Mouse (Mus musculus): ENCODE measurements around the gene Thsd1. TPM values are rescaled to one million over a fixed set of nuclear protein-coding genes. Genes with fewer than 3 reads are reported as not detected.

Gene Thsd1
- 34.4 and 35.0 TPM in 2 replicates for polyA plus RNA-seq (2015; fragmentation: Nextera tagmentation; extraction: Ambion mirVana)

DNA sequence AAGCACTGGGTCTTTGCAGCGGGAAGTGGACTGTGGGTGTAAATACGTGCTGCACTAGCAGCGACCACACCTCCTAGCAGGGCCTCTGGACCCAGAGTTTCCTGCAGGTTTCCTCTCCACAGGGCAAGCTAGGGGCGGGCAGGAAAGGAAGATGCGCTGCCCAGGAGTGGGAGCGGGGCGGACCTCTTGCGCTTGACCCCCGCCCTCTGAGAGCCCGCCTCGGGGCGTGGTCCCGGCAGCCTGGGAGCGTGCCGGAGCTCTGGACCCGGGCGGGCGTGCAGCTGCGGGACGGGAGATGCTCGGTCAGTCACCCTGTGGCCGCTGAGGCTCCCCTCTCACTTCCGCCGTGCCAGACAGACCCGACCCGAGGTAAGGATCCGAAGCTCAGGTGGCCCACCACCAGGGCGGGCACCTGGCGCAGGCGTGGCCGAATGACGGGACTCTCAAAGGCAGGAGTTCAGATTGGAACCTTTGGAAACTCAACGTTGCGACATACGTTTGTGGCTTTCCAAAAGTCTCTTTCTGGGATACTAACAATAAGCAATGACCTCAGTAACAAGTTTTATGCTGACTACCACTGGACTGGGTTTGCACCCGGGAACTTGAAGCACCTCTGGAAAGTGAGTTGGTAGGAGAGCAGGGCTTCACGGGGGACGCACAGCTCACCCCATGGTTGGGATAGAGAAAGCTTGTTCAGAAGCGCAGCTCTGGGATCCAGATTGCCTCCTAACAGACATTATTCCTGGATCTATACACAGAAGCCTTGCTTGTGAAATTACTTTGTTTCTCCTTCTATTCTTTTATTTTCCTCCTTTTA is at the start of gene Thsd1:
Gene Thsd1 (plus strand): TSS at position 253 of the 817 bp plus-strand sequence.
- WGBS, result under 1% methylated on average over 34 of the region's 39 CpGs
- no peaks in the 10 kb centered on the region for H3K9me3 ChIP-seq (ENCODE audit: control insufficient read depth, low read length)
- H3K4me2 ChIP-seq (ENCODE audit: low read depth, low read length), result peak within 1 kb of the TSS; percentile 96
- peak; percentile 94 for ATAC-seq (ENCODE audit: low read depth)
- no peaks in the 10 kb centered on the region for H3K27me3 ChIP-seq (ENCODE audit: control insufficient read depth, insufficient read depth, low read depth, low read length)
- peaks cover 9% of the 10 kb centered on the region for H3K4me1 ChIP-seq (replicated peaks; ENCODE audit: control insufficient read depth, insufficient read depth, low read length)
- peaks cover 8% of the 10 kb centered on the region for H3K36me3 ChIP-seq (ENCODE audit: control insufficient read depth, insufficient read depth, low read length)
- H3K27ac ChIP-seq (ENCODE audit: low read length), result peak within 1 kb of the TSS; percentile 72
- H3K4me3 ChIP-seq (ENCODE audit: low read length), result peak within 1 kb of the TSS; percentile 72
- peak within 1 kb of the TSS; percentile 75 for H3K9ac ChIP-seq (ENCODE audit: low read length)

DNA sequence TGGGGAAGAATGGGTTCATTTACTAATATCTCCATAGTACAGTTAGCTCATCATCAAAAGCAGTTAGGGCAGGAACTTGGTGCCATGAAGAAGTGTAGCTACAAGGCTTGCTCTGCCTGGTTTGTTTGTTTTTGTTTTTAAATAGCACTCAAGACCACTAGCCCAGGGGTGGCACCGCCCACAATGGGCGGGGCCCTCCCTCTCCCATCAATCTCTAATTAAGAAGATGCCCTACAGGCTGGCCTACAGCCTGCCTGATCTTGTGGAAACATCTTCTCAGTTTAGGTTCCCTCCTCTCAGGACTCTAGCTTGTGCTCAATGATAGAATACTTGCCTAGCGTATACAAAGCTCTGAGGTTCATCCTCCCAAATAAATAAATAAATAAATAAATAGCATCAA is 42.2 kb upstream of the Thsd1 start:
- Histone ChIP-seq H3K4me3 (ENCODE audit: low read length) (peak overlapping the region; percentile 93), H3K4me2 (ENCODE audit: low read depth, low read length) (peak overlapping the region; percentile 83), H3K27ac (ENCODE audit: low read length) (peak overlapping the region; percentile 86), H3K4me1 (replicated peaks; ENCODE audit: control insufficient read depth, insufficient read depth, low read length) (peaks cover 21% of the 10 kb centered on the region), H3K9ac (ENCODE audit: low read length) (peak overlapping the region; percentile 89), H3K9me3 (ENCODE audit: control insufficient read depth, low read length) (no peaks in the 10 kb centered on the region), H3K36me3 (ENCODE audit: control insufficient read depth, insufficient read depth, low read length) (no peaks in the 10 kb centered on the region), H3K27me3 (ENCODE audit: control insufficient read depth, insufficient read depth, low read depth, low read length) (no peaks in the 10 kb centered on the region)
- WGBS, result 0% methylated on average over 3 of the region's 3 CpGs
- peak; percentile 43 for ATAC-seq (ENCODE audit: low read depth)

DNA sequence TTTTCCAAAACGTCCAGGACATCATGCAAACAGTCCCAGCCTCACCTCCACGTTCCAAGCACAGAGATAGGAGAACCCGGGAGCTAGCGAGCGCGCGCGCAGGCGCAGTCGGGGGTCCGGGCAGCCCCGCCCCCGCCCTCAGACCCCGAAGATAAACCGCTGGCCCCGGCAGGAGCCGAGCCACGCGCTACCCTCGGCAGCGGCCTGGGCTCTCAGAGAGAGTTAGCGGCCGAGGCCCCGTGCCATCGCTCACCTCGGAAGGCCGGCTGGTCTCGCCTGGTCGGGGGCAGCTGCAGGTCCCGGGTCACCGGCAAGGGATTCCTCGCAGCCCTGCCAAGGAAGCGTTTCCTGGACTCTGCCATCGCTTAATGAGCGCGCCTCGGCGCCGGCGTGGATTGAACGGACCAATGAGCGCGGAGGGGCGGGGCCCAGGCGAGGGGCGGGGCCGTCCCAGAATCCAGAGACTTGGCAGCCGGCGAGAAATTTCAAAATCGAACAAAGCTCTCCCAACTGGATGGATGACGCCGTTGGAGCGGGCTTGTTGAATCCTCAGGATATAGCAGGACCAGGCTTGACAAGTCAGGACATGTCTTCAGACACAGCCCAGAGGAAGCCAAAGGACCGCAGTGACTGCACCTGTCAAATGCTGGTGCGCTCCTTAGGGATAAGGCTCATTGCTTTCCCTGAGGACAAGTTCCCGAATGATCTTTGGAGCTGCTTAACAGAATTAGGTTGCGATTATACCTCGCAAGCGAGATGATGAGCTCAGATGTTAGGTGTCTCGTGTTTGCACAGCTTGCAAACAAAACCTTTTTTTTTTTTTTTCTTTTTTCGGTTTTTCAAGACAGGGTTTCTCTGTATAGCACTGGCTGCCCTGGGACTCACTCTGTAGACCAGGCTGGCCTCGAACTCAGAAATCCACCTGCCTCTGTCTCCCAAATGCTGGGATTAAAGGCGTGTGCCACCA is 41.4 kb upstream of the Thsd1 start, which contains the start of gene Ckap2:
Gene Ckap2 (minus strand): TSS at position 389 of the 967 bp plus-strand sequence.
- H3K9me3 ChIP-seq (ENCODE audit: control insufficient read depth, low read length), result no peaks in the 10 kb centered on the region
- H3K4me2 ChIP-seq (ENCODE audit: low read depth, low read length), result peak within 1 kb of the TSS; percentile 83
- H3K27ac ChIP-seq (ENCODE audit: low read length), result peak within 1 kb of the TSS; percentile 86
- peaks cover 16% of the 10 kb centered on the region for H3K4me1 ChIP-seq (replicated peaks; ENCODE audit: control insufficient read depth, insufficient read depth, low read length)
- WGBS, result 2% methylated on average over 60 of the region's 63 CpGs
- ATAC-seq (ENCODE audit: low read depth), result peak; percentile 97
- H3K4me3 ChIP-seq (ENCODE audit: low read length), result peak within 1 kb of the TSS; percentile 93
- no peaks in the 10 kb centered on the region for H3K36me3 ChIP-seq (ENCODE audit: control insufficient read depth, insufficient read depth, low read length)
- peak within 1 kb of the TSS; percentile 89 for H3K9ac ChIP-seq (ENCODE audit: low read length)
- H3K27me3 ChIP-seq (ENCODE audit: control insufficient read depth, insufficient read depth, low read depth, low read length), result no peaks in the 10 kb centered on the region

DNA sequence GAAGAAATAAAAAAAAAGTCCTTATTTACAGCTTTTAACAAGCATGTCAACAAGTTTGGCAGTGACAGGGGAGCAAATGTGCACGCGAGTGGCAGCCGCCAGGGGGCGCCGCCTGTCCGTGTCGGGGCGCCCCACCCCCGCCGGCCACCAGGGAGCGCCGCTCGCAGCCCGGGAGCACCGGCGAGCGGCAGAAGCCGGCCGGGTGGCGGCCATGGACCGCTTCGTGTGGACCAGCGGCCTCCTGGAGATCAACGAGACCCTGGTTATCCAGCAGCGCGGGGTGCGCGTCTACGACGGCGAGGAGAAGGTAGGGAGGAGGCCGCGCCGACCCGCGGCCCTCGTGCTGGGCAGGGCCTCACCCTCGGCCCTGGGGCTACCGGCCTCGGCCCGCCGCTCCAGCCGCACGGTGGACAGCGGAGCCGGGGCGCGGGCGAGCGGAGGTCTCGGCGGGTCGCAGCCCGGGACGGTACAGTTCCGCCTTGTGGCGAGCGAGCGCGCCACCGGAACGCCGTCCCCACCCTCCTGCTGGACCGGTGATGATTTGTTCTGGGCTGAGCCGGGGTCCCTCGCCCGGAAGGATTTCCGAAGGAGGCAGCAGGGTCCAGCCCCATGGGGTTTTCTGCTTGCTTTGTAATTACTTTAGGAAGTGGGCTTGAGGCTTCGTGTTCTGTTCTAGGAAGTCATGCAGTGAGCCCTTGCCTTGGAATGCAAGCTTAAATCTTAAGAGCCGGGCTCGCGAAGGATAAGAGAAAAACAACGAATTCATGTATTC is 34.3 kb upstream of the Thsd1 start, which contains the start of gene Vps36:
Gene Vps36 (plus strand): TSS at position 150 of the 772 bp plus-strand sequence.
- no peaks in the 10 kb centered on the region for H3K9me3 ChIP-seq (ENCODE audit: control insufficient read depth, low read length)
- H3K36me3 ChIP-seq (ENCODE audit: control insufficient read depth, insufficient read depth, low read length), result peaks cover 4% of the 10 kb centered on the region; the same call in 1 of the 2 replicates
- peaks cover 9% of the 10 kb centered on the region for H3K4me1 ChIP-seq (replicated peaks; ENCODE audit: control insufficient read depth, insufficient read depth, low read length)
- H3K9ac ChIP-seq (ENCODE audit: low read length), result peak within 1 kb of the TSS; percentile 97
- peak within 1 kb of the TSS; percentile 86 for H3K4me3 ChIP-seq (ENCODE audit: low read length)
- H3K27me3 ChIP-seq (ENCODE audit: control insufficient read depth, insufficient read depth, low read depth, low read length), result no peaks in the 10 kb centered on the region
- peak within 1 kb of the TSS; percentile 65 for H3K4me2 ChIP-seq (ENCODE audit: low read depth, low read length)
- H3K27ac ChIP-seq (ENCODE audit: low read length), result peak within 1 kb of the TSS; percentile 99
- peak; percentile 92 for ATAC-seq (ENCODE audit: low read depth)
- WGBS, result under 1% methylated on average over 60 of the region's 73 CpGs

DNA sequence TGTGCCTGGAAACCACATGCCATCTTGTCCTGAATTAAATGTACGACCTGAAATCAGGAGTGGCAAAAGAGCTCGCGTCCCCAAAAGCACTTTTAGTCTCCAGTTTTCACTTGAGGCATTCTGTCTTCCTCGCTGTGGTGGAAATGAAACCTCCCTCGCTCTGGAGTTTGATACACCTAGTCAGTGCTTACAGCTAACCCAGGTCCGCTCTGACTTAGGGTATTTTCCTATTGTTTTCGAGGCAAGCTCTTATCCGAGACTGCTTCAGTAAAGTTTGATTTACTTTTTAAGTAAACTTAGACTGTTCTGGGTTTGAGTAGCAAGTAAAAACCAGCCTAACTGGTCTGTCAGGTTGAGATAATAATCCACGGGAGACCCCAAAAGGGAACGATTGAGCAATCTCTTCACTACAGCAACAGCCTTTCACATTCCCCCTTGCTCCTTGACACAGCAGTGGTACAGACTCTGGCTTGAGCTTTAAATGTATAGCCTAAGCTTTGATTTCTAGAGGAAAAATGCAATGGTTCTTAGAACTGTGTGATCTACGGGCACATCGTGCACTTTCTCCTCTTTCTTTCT is 33.6 kb upstream of the Thsd1 start:
- ATAC-seq (ENCODE audit: low read depth), result peak; percentile 62
- WGBS, result 5% methylated on average over 12 of the region's 12 CpGs
- peak overlapping the region; percentile 99 for H3K27ac ChIP-seq (ENCODE audit: low read length)

DNA sequence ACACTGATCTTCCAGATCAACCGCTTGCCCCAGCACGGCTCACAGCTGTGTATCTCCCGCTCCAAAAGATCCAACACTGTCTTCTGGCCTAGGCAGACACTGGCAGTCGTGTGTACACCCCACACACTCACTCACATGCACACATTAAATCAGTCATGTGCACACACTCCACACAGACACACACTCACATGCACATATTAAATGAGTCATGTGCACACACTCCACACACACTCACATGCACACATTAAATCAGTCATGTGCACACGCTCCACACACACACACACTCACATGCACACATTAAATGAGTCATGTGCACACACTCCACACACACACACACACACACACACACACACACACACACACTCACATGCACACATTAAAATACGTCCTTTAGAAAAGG is 29.2 kb upstream of the Thsd1 start:
- Histone ChIP-seq H3K27me3 (ENCODE audit: control insufficient read depth, insufficient read depth, low read depth, low read length) (no peaks in the 10 kb centered on the region), H3K27ac (ENCODE audit: low read length) (no peak overlapping the region), H3K4me3 (ENCODE audit: low read length) (no peak overlapping the region), H3K4me1 (replicated peaks; ENCODE audit: control insufficient read depth, insufficient read depth, low read length) (peaks cover 9% of the 10 kb centered on the region), H3K36me3 (ENCODE audit: control insufficient read depth, insufficient read depth, low read length) (peaks cover 18% of the 10 kb centered on the region), H3K4me2 (ENCODE audit: low read depth, low read length) (no peak overlapping the region), H3K9ac (ENCODE audit: low read length) (no peak overlapping the region), H3K9me3 (ENCODE audit: control insufficient read depth, low read length) (no peaks in the 10 kb centered on the region)
- ATAC-seq (ENCODE audit: low read depth), result no peak
- 83% methylated on average over 6 of the region's 6 CpGs for WGBS

More for the DNA sequence above, 33.6 kb upstream of the Thsd1 start:
- Histone ChIP-seq H3K4me1 (replicated peaks; ENCODE audit: control insufficient read depth, insufficient read depth, low read length) (peaks cover 9% of the 10 kb centered on the region), H3K27me3 (ENCODE audit: control insufficient read depth, insufficient read depth, low read depth, low read length) (no peaks in the 10 kb centered on the region), H3K9ac (ENCODE audit: low read length) (peak overlapping the region; percentile 97), H3K9me3 (ENCODE audit: control insufficient read depth, low read length) (no peaks in the 10 kb centered on the region), H3K4me2 (ENCODE audit: low read depth, low read length) (peak overlapping the region; percentile 65), H3K4me3 (ENCODE audit: low read length) (peak overlapping the region; percentile 86), H3K36me3 (ENCODE audit: control insufficient read depth, insufficient read depth, low read length) (peaks cover 4% of the 10 kb centered on the region; the same call in 1 of the 2 replicates)

DNA sequence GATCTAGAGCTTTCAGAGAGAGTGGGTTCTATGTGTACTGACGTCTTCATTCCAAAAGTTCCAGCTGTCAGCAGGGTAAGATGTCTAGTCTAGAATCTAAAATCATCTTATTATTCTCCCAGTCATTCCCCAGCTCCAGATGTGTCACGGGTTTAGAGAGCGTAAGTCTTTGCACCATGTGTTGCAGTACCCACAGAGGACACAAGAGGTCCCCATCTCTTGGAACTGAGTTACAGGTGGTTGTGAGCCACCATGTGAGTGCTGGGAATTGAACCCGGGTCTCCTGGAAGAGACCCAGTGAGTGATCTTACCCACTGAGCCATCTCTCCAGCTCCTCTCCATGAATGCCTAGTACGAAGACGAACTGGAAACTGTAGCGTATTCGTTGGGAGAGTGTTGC is 27.6 kb upstream of the Thsd1 start:
- ATAC-seq (ENCODE audit: low read depth), result no peak
- 98% methylated on average over 8 of the region's 8 CpGs for WGBS
- Histone ChIP-seq H3K9ac (ENCODE audit: low read length) (no peak overlapping the region), H3K36me3 (ENCODE audit: control insufficient read depth, insufficient read depth, low read length) (peaks cover 20% of the 10 kb centered on the region), H3K27ac (ENCODE audit: low read length) (no peak overlapping the region), H3K4me1 (replicated peaks; ENCODE audit: control insufficient read depth, insufficient read depth, low read length) (peaks cover 6% of the 10 kb centered on the region), H3K4me2 (ENCODE audit: low read depth, low read length) (no peak overlapping the region), H3K4me3 (ENCODE audit: low read length) (no peak overlapping the region), H3K9me3 (ENCODE audit: control insufficient read depth, low read length) (no peaks in the 10 kb centered on the region), H3K27me3 (ENCODE audit: control insufficient read depth, insufficient read depth, low read depth, low read length) (no peaks in the 10 kb centered on the region)

DNA sequence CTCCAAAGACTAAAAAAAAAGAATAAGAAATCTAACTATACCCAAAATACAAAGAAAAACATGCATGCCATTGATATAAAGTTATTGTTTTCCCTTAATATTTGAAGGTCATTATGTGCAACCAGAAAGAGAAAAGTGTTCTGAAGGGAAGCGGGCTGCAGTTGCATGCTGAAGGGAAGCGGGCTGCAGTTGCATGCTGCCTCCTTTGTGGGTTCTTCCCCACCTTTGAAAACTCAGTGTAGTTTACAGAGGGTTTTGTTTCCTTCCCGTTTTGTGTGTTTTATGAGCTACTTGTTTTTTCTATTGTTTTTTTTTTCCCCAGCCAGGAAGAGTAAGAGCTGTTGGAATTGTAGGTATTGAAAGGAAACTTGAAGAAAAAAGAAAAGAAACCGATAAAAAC is 19.6 kb upstream of the Thsd1 start:
- ATAC-seq (ENCODE audit: low read depth), result no peak
- Histone ChIP-seq H3K27me3 (ENCODE audit: control insufficient read depth, insufficient read depth, low read depth, low read length) (no peaks in the 10 kb centered on the region), H3K9ac (ENCODE audit: low read length) (no peak overlapping the region), H3K4me3 (ENCODE audit: low read length) (no peak overlapping the region), H3K27ac (ENCODE audit: low read length) (peak overlapping the region; percentile 63; the same call in 1 of the 2 replicates), H3K36me3 (ENCODE audit: control insufficient read depth, insufficient read depth, low read length) (peaks cover 17% of the 10 kb centered on the region), H3K4me2 (ENCODE audit: low read depth, low read length) (no peak overlapping the region), H3K4me1 (replicated peaks; ENCODE audit: control insufficient read depth, insufficient read depth, low read length) (peaks cover 5% of the 10 kb centered on the region; the same call in 1 of the 2 replicates), H3K9me3 (ENCODE audit: control insufficient read depth, low read length) (no peaks in the 10 kb centered on the region)
- WGBS, result 67% methylated on average over 4 of the region's 4 CpGs

Data from lung, embryonic 16.5 days (tissue).